Mouse (Mus musculus): ENCODE results near the gene Klhl5. TPM values are rescaled to one million over a fixed set of nuclear protein-coding genes. Genes with fewer than 3 reads are reported as not detected.

Klhl5 gene
- polyA plus RNA-seq, 2 experiments, result 20.4 to 27.4 TPM

GRCm38 (mm10) chr5:65096805-65097204 lies 10.5 kb upstream of the Klhl5 start:
- ATAC-seq (ENCODE audit: low FRiP score, low read depth) (peak; percentile 51), DNase-seq (ENCODE audit: low spot score) (peak; percentile 81)
- TF ChIP-seq POLR2A (IDR thresholded peaks at IDR 0.05; ENCODE audit: borderline replicate concordance, extremely low read depth, insufficient read depth, insufficient read length), result no peak
- Histone ChIP-seq H3K4me3 (replicated peaks; ENCODE audit: low read length) (no peak overlapping the region), H3K4me2 (replicated peaks; ENCODE audit: low read depth, low read length, severe bottlenecking) (no peak overlapping the region), H3K36me3 (ENCODE audit: control insufficient read depth, insufficient read depth, low read length) (no peaks in the 10 kb centered on the region), H3K9ac (ENCODE audit: low read depth, low read length, severe bottlenecking) (no peak overlapping the region), H3K27ac (replicated peaks; ENCODE audit: low read depth, low read length) (no peak overlapping the region), H3K9me3 (ENCODE audit: control insufficient read depth, low read length) (peaks cover 6% of the 10 kb centered on the region; the same call in 1 of the 2 replicates), H3K4me1 (ENCODE audit: control insufficient read depth, insufficient read depth, low read length) (peaks cover 23% of the 10 kb centered on the region), H3K27me3 (ENCODE audit: control insufficient read depth, insufficient read depth, low read length) (no peaks in the 10 kb centered on the region)
- 35% methylated on average over 3 of the region's 3 CpGs for WGBS

- no peak for DNase-seq (ENCODE audit: low spot score)
- no peaks in the 10 kb centered on the region for H3K36me3 ChIP-seq (ENCODE audit: control insufficient read depth, insufficient read depth, low read length)
- H3K4me1 ChIP-seq (ENCODE audit: control insufficient read depth, insufficient read depth, low read length), result peaks cover 19% of the 10 kb centered on the region
- no peak overlapping the region for H3K9ac ChIP-seq (ENCODE audit: low read depth, low read length, severe bottlenecking)
- H3K27me3 ChIP-seq (ENCODE audit: control insufficient read depth, insufficient read depth, low read length), result no peaks in the 10 kb centered on the region
- H3K27ac ChIP-seq (replicated peaks; ENCODE audit: low read depth, low read length), result no peak overlapping the region
- 82% methylated on average over 5 of the region's 5 CpGs for WGBS
- H3K4me3 ChIP-seq (replicated peaks; ENCODE audit: low read length), result no peak overlapping the region
- no peak for ATAC-seq (ENCODE audit: low FRiP score, low read depth)
- no peak for TF ChIP-seq POLR2A (IDR thresholded peaks at IDR 0.05; ENCODE audit: borderline replicate concordance, extremely low read depth, insufficient read depth, insufficient read length)
- peaks cover 6% of the 10 kb centered on the region; the same call in 1 of the 2 replicates for H3K9me3 ChIP-seq (ENCODE audit: control insufficient read depth, low read length)
- no peak overlapping the region for H3K4me2 ChIP-seq (replicated peaks; ENCODE audit: low read depth, low read length, severe bottlenecking)
Measured at GRCm38 (mm10) chr5:65097457-65097856, 9.9 kb upstream of the Klhl5 start.

GRCm38 (mm10) chr5:65100002-65100401 lies 7.3 kb upstream of the Klhl5 start:
- Histone ChIP-seq H3K4me1 (ENCODE audit: control insufficient read depth, insufficient read depth, low read length) (0 out of 2 replicates have a peak, but pooled peaks cover 13% of the 10 kb centered on the region), H3K4me3 (replicated peaks; ENCODE audit: low read length) (no peak overlapping the region), H3K4me2 (replicated peaks; ENCODE audit: low read depth, low read length, severe bottlenecking) (no peak overlapping the region), H3K27ac (replicated peaks; ENCODE audit: low read depth, low read length) (no peak overlapping the region), H3K36me3 (ENCODE audit: control insufficient read depth, insufficient read depth, low read length) (no peaks in the 10 kb centered on the region), H3K27me3 (ENCODE audit: control insufficient read depth, insufficient read depth, low read length) (no peaks in the 10 kb centered on the region), H3K9me3 (ENCODE audit: control insufficient read depth, low read length) (peaks cover 6% of the 10 kb centered on the region; the same call in 1 of the 2 replicates), H3K9ac (ENCODE audit: low read depth, low read length, severe bottlenecking) (no peak overlapping the region)
- ATAC-seq (ENCODE audit: low FRiP score, low read depth) (no peak), DNase-seq (ENCODE audit: low spot score) (no peak)
- WGBS, result 46% methylated on average over 11 of the region's 11 CpGs
- TF ChIP-seq POLR2A (IDR thresholded peaks at IDR 0.05; ENCODE audit: borderline replicate concordance, extremely low read depth, insufficient read depth, insufficient read length), result no peak

GRCm38 (mm10) chr5:65101209-65101608 lies 6.1 kb upstream of the Klhl5 start:
- no peak overlapping the region for H3K9ac ChIP-seq (ENCODE audit: low read depth, low read length, severe bottlenecking)
- DNase-seq (ENCODE audit: low spot score) (no peak), ATAC-seq (ENCODE audit: low FRiP score, low read depth) (no peak)
- H3K27me3 ChIP-seq (ENCODE audit: control insufficient read depth, insufficient read depth, low read length), result no peaks in the 10 kb centered on the region
- 85% methylated on average over 5 of the region's 5 CpGs for WGBS
- TF ChIP-seq POLR2A (IDR thresholded peaks at IDR 0.05; ENCODE audit: borderline replicate concordance, extremely low read depth, insufficient read depth, insufficient read length), result no peak
- H3K27ac ChIP-seq (replicated peaks; ENCODE audit: low read depth, low read length), result no peak overlapping the region
- 0 out of 2 replicates have a peak, but pooled peaks cover 13% of the 10 kb centered on the region for H3K4me1 ChIP-seq (ENCODE audit: control insufficient read depth, insufficient read depth, low read length)
- no peaks in the 10 kb centered on the region for H3K36me3 ChIP-seq (ENCODE audit: control insufficient read depth, insufficient read depth, low read length)
- peaks cover 2% of the 10 kb centered on the region; the same call in 1 of the 2 replicates for H3K9me3 ChIP-seq (ENCODE audit: control insufficient read depth, low read length)
- H3K4me2 ChIP-seq (replicated peaks; ENCODE audit: low read depth, low read length, severe bottlenecking), result no peak overlapping the region
- H3K4me3 ChIP-seq (replicated peaks; ENCODE audit: low read length), result no peak overlapping the region

GRCm38 (mm10) chr5:65101621-65102020 lies 5.7 kb upstream of the Klhl5 start:
- no peak for ATAC-seq (ENCODE audit: low FRiP score, low read depth)
- Histone ChIP-seq H3K27me3 (ENCODE audit: control insufficient read depth, insufficient read depth, low read length) (no peaks in the 10 kb centered on the region), H3K4me1 (ENCODE audit: control insufficient read depth, insufficient read depth, low read length) (0 out of 2 replicates have a peak, but pooled peaks cover 13% of the 10 kb centered on the region), H3K9ac (ENCODE audit: low read depth, low read length, severe bottlenecking) (no peak overlapping the region), H3K9me3 (ENCODE audit: control insufficient read depth, low read length) (no peaks in the 10 kb centered on the region), H3K36me3 (ENCODE audit: control insufficient read depth, insufficient read depth, low read length) (no peaks in the 10 kb centered on the region), H3K4me2 (replicated peaks; ENCODE audit: low read depth, low read length, severe bottlenecking) (no peak overlapping the region), H3K4me3 (replicated peaks; ENCODE audit: low read length) (no peak overlapping the region), H3K27ac (replicated peaks; ENCODE audit: low read depth, low read length) (no peak overlapping the region)
- TF ChIP-seq POLR2A (IDR thresholded peaks at IDR 0.05; ENCODE audit: borderline replicate concordance, extremely low read depth, insufficient read depth, insufficient read length), result no peak
- DNase-seq (ENCODE audit: low spot score), result no peak
- 77% methylated on average over 6 of the region's 6 CpGs for WGBS

All from limb, embryonic 14.5 days (tissue).